Mouse (Mus musculus) embryo, embryonic 10 days (tissue): ENCODE measurements at regions not wholly inside any gene's neighbourhood (a gene's known extent, or its start where the extent isn't known, plus 50 kb on each side); places are given as distances from the start of the nearest gene placed in this dataset.

Experiments
- DNase-seq: peaks from one replicate; pipeline ENCODE4 v3.0.0-alpha.2; 2015; ENCODE audit warnings: low spot score

DNA sequence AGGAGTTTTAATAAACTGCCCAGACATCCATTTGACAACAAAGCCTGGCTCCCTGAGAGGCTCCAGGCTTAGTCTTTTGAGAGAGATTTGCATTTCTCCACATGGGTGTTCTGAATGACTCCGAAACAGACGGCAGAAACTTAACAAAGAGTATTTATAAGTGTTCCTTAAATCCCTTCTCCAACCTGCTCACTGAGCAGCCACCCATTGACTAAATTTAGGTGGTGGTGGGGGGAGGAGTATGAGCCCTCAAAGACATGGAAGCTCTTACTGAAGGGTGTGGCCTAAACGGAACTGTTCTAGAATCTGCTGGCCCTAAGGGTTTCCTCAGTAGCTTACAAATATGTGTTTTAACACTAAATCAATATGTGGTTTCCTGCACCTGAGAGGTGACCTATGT, 158.5 kb downstream of the Dyrk2 start:
- no peak for DNase-seq

DNA sequence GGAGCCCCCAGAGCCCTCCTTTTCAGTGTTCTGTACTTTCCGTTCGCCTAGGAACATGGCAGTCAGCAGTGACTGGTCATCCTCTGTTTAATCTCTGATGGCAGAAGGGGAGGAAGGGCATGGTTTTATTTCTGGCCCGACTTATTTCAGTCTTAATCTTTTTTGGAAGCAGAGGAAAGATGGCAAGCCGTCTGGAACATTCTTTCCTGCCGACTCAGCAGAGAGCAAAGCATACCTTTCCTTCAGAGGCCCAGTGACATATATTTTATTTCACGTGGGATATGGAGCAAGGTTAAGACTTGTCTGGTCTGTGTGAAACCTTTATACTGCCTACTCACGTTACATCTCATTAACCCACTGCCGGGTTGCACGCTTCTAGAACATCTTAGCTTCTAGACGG, 158.1 kb downstream of the Dyrk2 start:
- DNase-seq, result no peak

DNA sequence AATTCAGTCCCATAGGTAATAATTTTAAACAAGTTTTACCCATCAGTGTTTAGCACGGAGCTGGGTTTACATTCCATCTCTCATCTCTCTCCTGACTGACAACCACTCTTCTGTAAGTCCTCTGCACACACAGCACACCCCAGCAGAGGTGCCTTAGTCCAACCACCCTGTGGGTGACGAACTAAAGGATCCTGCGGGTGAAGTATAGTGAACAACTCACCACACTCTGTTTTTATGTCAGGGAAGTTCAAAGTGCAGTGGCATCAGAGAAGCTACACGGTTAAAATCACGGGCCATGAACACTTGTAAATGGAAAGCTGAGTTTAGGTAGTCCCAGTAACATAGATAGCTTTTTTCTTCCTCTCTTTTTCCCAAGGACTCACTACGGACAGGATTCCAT, 157.1 kb downstream of the Dyrk2 start:
- no peak for DNase-seq

DNA sequence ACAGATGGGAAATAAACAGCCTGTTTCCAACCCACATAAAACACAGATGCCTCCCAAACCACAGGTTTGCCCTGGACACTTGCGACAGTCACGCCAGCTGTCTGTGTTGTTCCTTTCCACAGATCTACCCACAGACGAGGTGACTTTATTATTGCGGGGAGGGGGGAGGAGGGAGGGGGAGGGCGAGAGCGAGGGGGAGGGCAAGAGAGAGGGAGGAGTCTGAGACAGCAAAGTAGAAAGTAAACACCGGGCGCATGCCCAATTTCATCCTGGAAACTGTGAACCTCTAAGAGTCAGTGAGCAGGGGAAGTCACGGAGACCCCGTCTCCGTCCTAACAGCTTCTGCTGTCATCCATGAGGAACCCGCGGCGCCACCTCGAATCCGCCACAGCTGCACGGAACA, 155.8 kb downstream of the Dyrk2 start:
- no peak for DNase-seq

DNA sequence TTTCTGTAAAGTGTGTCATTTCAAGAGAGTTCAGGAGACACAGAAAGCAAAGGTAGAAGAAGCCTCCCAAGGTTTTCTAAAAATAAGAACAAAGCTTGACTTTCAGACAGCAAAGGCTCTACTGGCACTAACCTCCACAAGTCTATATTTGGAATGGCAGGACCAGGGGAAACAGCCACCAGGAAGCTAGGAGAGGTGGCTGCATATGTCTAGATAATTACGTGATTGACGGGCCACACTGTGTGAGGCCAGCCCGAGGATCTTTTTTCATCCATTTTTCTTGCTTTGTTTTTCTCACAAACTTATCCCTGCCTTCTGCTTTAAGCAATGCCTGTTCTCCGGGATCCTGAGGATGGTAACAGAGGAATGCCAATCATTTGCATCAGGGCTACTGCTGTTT, 155.4 kb downstream of the Dyrk2 start:
- no peak for DNase-seq

DNA sequence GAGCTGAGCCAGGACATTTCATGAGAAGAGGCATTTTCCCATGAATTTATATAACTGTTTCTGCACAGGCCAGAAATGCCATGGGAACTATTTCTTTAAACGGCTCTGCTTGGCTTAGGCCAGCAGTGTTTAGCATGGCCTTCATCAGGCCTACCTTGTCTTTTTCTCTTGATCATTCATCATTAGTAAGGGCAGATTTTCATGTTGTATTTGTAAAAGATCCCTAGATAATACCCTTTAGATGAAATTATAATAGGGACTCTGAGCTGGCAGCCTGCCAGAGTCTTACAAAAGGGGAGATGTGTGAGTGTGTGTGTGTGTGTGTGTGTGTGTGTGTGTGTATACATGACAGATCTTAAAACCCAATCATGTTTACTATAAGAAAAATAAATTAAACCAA, 149.4 kb downstream of the Dyrk2 start:
- no peak for DNase-seq

DNA sequence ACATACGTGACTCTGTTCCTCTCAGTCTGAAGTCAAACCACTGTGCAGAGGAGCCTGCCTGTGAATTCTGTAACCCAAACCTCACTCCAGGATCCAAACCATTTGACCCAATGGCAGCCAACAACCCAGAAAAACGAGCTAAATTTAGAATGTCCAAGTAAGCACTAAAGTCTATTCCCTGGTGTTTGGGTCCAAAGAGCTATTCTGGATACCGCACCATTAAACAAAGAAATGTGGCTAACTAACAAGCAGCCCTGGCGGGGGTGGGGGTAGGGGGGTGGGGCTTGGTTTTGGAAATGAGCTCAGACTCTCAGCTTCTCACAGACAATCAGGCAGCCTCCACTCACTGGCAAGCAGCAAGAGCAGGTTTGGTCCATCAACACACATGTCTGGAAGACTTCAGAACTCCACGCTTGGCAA, 147.9 kb downstream of the Dyrk2 start:
- DNase-seq, result no peak

DNA sequence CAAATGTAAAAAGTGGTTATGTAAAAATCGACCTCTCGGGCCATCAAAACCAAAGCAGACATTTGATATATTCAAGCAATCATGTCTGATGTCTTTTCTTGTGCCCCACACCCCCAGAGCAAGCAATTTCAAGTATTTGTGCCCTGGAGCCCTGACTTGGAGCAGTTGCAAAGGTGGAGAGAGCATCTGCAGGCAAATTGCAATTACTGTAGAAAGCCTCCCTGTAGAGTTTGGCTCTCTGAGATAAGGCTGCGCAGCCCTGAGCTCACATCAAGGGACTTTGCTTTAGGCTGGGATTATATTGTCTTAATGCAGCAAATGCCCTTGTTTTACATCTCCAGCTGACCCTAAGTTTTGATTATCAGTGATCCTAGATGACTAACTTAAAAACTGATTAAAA, 147.3 kb downstream of the Dyrk2 start:
- DNase-seq, result no peak

DNA sequence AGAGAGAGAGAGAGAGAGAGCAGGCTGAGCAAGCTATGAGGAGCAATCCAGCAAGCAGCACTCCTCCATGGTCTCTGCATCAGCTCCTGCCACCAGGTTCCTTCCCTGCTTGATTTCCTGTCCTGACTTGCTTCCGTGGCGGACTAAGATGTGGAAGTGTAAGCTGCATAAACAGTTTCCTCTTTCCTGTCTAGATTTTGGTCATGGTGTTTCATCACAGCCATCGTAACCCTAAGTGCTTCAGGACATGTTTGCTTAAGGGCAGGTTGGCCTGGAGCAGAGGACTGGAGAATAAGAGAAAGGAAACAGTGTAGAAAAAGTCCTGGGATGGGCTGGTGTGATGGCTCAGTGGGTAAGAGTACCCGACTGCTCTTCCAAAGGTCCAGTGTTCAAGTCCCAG, 133.9 kb downstream of the Dyrk2 start:
- DNase-seq, result no peak

DNA sequence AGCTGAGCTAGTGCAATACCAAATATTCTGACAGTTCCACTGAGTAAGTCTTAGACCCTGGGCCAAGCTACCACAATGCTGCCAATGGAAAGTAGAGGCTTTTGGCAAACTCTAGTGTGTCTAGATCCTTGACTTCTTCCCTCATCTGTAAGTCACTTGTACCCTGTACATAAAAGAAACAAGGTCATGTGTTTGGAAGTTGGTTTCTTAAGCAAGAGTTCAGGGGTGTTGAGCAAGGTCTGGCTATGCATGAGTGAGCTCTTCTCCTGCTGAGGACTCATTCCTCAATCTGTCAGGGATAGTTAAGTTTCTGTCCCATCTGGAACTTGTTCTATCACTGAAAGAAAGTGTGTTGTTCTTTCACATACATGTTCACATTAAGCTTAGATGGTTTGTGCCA, 132.9 kb downstream of the Dyrk2 start:
- DNase-seq, result no peak

DNA sequence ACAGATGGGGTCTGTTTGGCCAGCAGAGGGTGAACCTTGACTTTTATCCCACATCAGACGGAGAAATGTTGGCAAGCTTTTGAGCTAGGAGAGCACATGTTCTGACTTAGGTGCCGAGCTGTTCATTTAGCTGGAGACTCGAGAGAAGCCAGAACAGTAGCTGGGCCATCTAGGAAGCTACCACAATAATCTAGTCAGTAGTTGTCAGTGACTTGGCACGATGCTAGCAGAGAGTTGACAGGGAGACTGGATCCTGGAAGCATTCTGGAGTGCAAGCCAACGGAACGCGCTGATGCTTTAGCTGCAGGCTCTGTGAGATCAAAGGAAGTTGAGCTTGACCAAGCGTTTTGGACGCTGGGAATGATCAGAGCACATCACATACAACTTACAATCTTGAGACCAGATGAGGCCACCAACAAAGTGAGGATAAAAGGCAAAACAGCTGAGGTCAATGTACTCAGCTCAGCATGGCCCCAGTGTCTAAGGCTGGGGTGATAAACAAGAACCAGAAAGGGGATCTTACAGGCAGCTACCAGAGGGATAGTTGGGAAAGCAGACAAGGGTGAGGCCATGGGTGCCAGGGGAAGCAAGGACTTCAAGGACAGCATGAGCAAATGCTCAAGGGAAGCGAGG, 130.0 kb downstream of the Dyrk2 start:
- DNase-seq, result no peak

DNA sequence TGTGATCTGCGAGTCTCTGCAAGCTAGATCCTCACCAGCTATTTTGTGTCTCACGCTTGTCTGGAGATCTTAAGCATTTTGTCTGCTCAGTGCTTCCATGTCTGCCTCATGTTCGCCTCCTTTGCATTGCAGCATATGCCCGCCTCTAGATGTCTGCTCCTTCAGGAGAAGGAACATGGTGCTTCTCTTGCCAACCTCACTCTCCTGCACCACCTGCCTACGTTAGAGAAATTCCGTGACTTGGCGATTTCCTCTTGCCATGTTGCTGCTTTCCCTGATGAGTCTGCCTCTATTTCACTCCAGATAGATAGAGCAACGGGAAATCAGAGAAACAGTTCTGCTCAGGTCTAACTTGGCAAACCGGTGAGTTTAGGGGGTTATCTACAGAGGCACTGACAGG, 126.2 kb downstream of the Dyrk2 start:
- DNase-seq, result no peak

DNA sequence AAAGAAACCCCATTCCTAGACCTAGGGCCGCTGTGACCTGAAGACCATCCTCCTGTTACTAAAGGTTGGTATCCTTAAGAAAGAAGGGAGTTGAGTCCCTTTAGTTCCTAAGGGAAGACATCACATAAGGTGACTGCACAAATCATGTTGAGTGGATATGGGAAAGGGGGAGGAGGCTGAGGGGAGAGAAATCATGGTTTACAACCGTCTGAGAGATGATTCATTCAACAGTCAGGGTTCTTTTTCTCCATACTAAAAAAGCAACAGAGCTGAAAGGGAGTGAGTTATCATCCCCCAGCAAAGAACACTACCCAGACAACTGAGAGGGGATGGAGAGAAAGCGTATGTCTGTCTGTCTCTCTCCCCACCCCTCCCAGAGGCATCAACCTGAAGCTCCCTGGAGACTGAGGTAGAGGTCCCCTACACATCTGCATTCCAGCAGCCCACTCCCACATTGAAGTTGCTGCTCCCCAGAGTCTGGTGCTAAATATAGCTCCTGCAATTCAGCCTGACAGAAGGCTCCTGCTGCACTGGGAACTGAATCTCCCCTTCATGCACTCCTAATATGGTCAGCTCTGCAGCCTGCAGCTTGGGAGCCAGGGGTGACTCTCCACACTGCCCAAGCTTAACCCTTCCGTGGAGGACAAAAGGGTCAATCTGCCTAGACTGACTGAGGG, 123.2 kb downstream of the Dyrk2 start:
- DNase-seq, result peak; percentile 39

DNA sequence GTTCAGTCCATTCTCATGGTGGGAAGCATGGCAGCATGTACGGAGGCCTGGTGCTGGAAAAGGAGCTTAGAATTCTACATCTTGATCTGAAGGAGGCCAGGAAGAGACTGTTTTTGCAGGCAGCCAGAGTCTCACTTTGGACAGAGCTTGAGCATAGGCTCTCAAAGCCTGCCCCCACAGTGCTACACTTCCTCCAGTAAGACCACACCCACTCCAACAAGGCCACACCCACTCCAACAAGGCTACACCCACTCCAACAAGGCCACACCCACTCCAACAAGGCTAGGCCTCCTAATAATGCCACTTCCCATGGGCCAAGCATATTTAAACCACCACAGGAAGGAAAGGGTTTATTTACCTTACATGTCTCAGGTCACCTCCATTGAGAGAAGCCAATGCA, 121.0 kb downstream of the Dyrk2 start:
- DNase-seq, result no peak

DNA sequence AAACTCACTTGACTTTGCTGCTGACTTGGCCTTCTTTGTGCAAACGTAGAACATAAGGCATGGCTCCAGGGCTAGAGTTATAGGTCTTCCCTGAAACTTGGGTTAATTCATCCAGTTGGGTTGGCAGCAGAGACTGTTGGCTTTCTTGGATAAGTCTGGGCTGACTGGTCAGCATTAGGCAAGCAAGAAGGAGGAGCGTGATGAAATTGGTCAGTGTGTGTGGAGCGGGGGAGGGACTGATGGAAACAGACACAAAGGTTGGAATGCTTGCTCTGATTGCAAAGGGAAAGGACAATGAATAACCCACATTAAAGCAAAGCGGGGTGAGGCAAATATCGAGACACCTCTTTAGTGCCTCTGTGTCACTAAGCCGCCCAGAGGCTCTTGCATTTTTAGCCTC, 120.3 kb downstream of the Dyrk2 start:
- DNase-seq, result no peak

DNA sequence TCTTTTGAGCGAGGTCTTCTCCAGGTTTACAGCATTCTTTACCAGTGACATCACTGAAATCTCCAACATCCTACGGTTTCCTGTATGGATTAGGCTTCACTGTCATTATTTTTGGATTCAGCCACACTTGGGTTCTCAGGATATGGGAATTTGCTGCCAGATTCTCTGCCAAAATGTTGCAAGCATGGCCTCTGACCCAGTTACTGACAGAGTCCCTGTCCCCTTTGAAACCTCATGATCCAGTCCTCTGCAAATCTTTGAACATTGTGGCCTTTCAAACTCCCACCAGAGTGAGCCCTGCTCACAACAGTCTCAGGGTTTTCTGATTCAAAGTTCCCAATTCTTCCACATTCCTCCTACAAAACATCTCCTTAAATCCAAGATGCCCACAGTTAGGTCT, 118.9 kb downstream of the Dyrk2 start:
- DNase-seq, result no peak

DNA sequence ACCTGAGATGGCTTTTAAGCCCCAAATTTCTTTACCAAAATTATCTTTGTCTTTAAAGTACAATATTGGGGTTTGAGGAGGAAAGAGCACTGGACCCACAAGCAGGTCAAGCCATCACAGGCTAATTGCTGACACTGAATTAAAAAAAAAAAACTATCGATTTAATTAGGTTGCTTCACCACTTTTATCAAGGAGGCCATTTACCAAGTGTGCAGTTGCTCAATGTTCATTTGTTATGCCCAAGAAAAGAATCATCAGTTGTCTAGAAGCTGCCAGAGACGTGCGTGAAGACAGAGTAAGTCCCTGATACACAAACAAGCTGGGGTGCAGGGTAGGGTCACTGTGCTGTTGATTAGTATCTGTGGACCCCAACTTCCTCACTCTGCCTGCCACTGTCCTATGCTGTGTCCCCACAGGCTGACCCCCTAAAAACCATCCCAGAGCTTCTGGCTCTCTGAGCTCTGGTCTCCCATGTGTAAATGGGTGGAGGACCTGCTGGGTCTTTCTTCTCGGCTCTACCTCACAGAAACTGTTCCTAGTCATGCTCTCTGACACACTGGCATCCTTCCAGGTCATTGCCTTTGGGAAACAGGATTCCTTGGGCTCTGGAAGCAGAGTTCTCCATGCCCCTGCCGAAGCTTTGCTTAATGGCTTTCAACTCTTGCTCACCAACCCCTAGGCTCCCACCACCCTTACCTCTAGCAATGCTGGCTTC, 116.8 kb downstream of the Dyrk2 start:
- DNase-seq, result no peak

DNA sequence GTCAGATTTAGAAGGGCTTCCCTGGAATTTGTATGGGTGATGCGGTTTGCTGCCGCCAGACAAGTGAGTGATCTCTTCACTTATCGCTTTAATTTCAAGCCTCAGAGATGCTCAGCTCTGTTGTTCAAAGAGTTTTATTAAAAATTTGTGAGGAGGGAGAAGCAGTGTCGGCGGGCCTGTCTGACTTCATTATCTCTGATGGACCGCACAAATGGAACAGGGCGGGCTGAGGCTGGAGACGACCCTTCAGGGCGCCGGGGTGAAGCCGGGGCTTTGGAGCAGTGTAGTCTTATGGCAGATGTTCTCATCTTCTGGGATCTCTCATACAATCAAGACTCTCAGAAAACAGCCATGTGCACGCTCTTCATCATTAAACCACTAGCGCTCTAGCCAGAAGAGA, 115.2 kb downstream of the Dyrk2 start:
- DNase-seq, result no peak

DNA sequence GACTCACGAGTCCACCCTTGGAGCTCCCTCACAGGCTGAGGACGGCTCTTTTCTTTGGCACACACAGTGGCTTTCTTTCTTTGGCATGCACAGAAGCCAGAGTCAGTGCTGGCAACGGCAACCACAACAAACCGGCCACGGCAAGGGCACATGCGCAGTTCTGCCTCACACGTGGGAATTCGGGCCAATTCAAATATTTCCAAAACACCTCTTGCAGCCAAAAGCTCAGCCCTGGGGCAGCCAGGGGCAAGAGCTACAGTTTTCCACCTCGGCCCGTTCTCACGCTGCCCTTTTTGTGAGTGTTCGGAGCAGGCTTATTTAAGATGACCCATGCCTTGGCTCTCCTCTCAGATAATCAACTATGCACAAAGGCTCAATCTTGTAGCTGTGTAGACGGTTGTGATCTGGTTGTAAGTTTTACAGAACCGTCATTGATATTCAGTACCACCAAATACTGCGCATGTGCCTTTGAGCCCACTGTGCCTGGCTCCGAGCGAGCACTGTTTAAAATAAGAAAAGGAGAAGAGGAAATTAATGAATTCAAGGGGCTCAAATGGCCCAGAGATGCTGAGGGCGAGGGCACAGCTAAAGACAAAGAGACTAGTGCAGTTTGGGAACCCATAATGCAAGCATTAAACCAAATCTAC, 111.1 kb downstream of the Dyrk2 start:
- DNase-seq, result no peak

DNA sequence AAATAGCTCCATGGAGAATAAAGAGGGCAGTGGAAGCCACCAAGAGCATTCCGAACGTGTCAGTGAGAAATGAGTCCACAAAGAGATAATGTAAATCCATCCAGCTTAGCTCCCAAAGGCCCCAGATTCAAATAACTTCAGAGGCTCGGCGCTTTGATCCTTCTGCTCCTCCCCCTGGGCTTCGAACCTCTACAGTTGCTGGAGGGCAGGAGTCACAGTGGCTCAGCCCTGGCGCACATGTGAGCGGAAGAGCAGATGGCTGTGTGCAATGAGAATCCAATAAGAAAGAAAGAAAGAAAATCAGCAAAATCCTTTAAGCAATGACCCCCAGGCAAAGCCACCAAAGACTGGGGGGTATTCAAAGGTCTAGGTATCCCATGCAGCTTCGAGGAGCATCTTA, 109.6 kb downstream of the Dyrk2 start:
- no peak for DNase-seq

DNA sequence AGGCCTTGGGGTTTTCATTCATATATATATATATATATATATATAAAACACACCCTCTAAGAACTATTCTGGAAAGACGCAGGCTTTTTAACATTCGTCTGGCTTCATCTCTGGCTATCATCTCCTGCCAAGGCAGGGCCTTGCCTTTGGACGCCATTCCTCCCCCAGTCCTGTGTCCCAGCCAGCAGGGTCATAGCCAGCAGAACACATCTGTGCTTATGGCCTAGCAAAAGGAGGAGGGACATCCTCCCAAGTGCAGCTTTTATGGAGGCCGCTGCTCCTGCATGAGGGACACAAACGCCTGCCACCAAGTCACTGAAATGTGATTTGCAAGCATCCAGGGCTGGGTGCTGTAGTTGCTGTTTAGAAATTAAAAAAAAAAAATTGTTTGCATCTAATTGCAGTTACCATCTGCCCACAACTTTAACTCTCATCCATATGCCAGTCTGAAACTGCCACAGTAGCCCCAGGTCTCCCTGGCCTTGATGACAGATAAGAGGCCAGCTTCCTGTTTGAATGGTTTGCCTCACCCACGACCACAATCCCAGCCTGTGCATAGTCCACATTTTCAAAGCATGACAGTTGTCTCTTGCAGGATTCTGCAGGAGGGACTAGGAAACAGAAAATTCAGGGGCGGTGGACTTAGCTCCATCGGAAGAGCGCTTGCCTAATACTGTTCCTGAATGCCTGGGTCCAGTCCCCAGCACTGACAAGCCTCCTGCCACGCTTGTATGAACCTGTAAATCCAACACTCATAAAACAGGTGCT, 108.7 kb downstream of the Dyrk2 start:
- no peak for DNase-seq

DNA sequence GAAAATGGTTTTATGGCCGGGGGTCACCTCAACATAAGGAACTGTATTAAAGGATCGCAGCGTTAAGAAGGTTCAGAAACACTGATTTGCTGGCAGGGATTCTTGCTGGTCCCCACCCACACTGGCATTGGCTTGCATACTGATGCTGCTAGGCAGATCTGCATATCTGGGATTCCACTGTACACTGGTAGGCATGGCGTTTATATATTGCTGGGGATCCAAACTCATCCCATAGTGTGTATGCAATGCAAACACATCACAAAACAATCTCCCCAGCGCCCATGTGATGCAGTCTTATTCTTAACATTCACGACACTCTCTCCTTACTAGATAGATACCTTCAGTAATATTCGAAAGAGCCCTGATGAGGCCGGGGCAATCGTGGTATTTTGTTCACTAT, 105.0 kb downstream of the Dyrk2 start:
- DNase-seq, result no peak
